Mouse (Mus musculus): ENCODE results near the gene Morc3. TPM values are rescaled to one million over a fixed set of nuclear protein-coding genes. Genes with fewer than 3 reads are reported as not detected.

The Morc3 gene
- total and polyA plus RNA-seq, 2 experiments from 2014 or later: 14.7 to 35.5 TPM

GRCm38 (mm10) chr16:93832451-93833276 is 743 bp downstream of the Morc3 start:
- Histone ChIP-seq H3K27me3 (ENCODE audit: control insufficient read depth, insufficient read depth, low read length) (no peaks in the 10 kb centered on the region), H3K4me2 (ENCODE audit: low read depth, low read length) (peak overlapping the region; percentile 92), H3K9me3 (replicated peaks; ENCODE audit: control insufficient read depth, low read length) (no peaks in the 10 kb centered on the region), H3K4me1 (ENCODE audit: control insufficient read depth, insufficient read depth) (peaks cover 15% of the 10 kb centered on the region), H3K9ac (replicated peaks; ENCODE audit: low read depth, low read length) (peak overlapping the region; percentile 95), H3K4me3 (ENCODE audit: low read depth, low read length) (peak overlapping the region; percentile 78), H3K27ac (ENCODE audit: low read depth) (peak overlapping the region; percentile 98), H3K36me3 (replicated peaks; ENCODE audit: control insufficient read depth, insufficient read depth, low read length) (no peaks in the 10 kb centered on the region)
- WGBS: under 1% methylated on average over 62 of the region's 69 CpGs
- ATAC-seq (ENCODE audit: insufficient read depth, low read depth): peak; percentile 57
- TF ChIP-seq EP300 (IDR thresholded peaks at IDR 0.05; ENCODE audit: low read depth) (no peak), CTCF (IDR thresholded peaks at IDR 0.05; ENCODE audit: low read depth) (no peak)
- peak; percentile 25 for DNase-seq (ENCODE audit: low spot score)

GRCm38 (mm10) chr16:93833551-93833950 is 1.6 kb downstream of the Morc3 start:
- Histone ChIP-seq H3K4me1 (ENCODE audit: control insufficient read depth, insufficient read depth) (peaks cover 15% of the 10 kb centered on the region), H3K36me3 (replicated peaks; ENCODE audit: control insufficient read depth, insufficient read depth, low read length) (no peaks in the 10 kb centered on the region), H3K27ac (ENCODE audit: low read depth) (peak overlapping the region; percentile 46; the same call in 1 of the 2 replicates), H3K9me3 (replicated peaks; ENCODE audit: control insufficient read depth, low read length) (no peaks in the 10 kb centered on the region), H3K4me2 (ENCODE audit: low read depth, low read length) (peak overlapping the region; percentile 92), H3K9ac (replicated peaks; ENCODE audit: low read depth, low read length) (no peak overlapping the region), H3K4me3 (ENCODE audit: low read depth, low read length) (peak overlapping the region; percentile 78; the same call in 1 of the 2 replicates), H3K27me3 (ENCODE audit: control insufficient read depth, insufficient read depth, low read length) (no peaks in the 10 kb centered on the region)
- TF ChIP-seq EP300 (IDR thresholded peaks at IDR 0.05; ENCODE audit: low read depth) (no peak), CTCF (IDR thresholded peaks at IDR 0.05; ENCODE audit: low read depth) (no peak)
- WGBS: 94% methylated on average over 6 of the region's 6 CpGs
- ATAC-seq (ENCODE audit: insufficient read depth, low read depth) (no peak), DNase-seq (ENCODE audit: low spot score) (no peak)

GRCm38 (mm10) chr16:93834076-93834475 is 2.2 kb downstream of the Morc3 start:
- Histone ChIP-seq H3K27me3 (ENCODE audit: control insufficient read depth, insufficient read depth, low read length) (no peaks in the 10 kb centered on the region), H3K4me3 (ENCODE audit: low read depth, low read length) (no peak overlapping the region), H3K4me2 (ENCODE audit: low read depth, low read length) (no peak overlapping the region), H3K27ac (ENCODE audit: low read depth) (peak overlapping the region; percentile 46; the same call in 1 of the 2 replicates), H3K9ac (replicated peaks; ENCODE audit: low read depth, low read length) (no peak overlapping the region), H3K4me1 (ENCODE audit: control insufficient read depth, insufficient read depth) (peaks cover 15% of the 10 kb centered on the region), H3K9me3 (replicated peaks; ENCODE audit: control insufficient read depth, low read length) (0 out of 2 replicates have a peak, but pooled peaks cover 3% of the 10 kb centered on the region), H3K36me3 (replicated peaks; ENCODE audit: control insufficient read depth, insufficient read depth, low read length) (no peaks in the 10 kb centered on the region)
- TF ChIP-seq EP300 (IDR thresholded peaks at IDR 0.05; ENCODE audit: low read depth): no peak
- no peak for TF ChIP-seq CTCF (IDR thresholded peaks at IDR 0.05; ENCODE audit: low read depth)
- 47% methylated on average over 2 of the region's 2 CpGs for WGBS
- no peak for ATAC-seq (ENCODE audit: insufficient read depth, low read depth)
- DNase-seq (ENCODE audit: low spot score): no peak

- Histone ChIP-seq H3K4me2 (ENCODE audit: low read depth, low read length) (no peak overlapping the region), H3K9me3 (replicated peaks; ENCODE audit: control insufficient read depth, low read length) (0 out of 2 replicates have a peak, but pooled peaks cover 5% of the 10 kb centered on the region), H3K4me3 (ENCODE audit: low read depth, low read length) (no peak overlapping the region), H3K36me3 (replicated peaks; ENCODE audit: control insufficient read depth, insufficient read depth, low read length) (peaks cover 6% of the 10 kb centered on the region; the same call in 1 of the 2 replicates), H3K9ac (replicated peaks; ENCODE audit: low read depth, low read length) (no peak overlapping the region), H3K27ac (ENCODE audit: low read depth) (no peak overlapping the region), H3K4me1 (ENCODE audit: control insufficient read depth, insufficient read depth) (peaks cover 8% of the 10 kb centered on the region), H3K27me3 (ENCODE audit: control insufficient read depth, insufficient read depth, low read length) (no peaks in the 10 kb centered on the region)
- WGBS: 85% methylated on average over 1 of the region's 1 CpGs
- no peak for DNase-seq (ENCODE audit: low spot score)
- no peak for TF ChIP-seq EP300 (IDR thresholded peaks at IDR 0.05; ENCODE audit: low read depth)
- TF ChIP-seq CTCF (IDR thresholded peaks at IDR 0.05; ENCODE audit: low read depth): no peak
- ATAC-seq (ENCODE audit: insufficient read depth, low read depth): no peak
Measured at GRCm38 (mm10) chr16:93839049-93839448, 7.1 kb downstream of the Morc3 start.

- ATAC-seq (ENCODE audit: insufficient read depth, low read depth): no peak
- H3K27ac ChIP-seq (ENCODE audit: low read depth): no peak overlapping the region
- H3K4me1 ChIP-seq (ENCODE audit: control insufficient read depth, insufficient read depth): no peaks in the 10 kb centered on the region
- H3K9ac ChIP-seq (replicated peaks; ENCODE audit: low read depth, low read length): no peak overlapping the region
- H3K36me3 ChIP-seq (replicated peaks; ENCODE audit: control insufficient read depth, insufficient read depth, low read length): peaks cover 61% of the 10 kb centered on the region
- no peaks in the 10 kb centered on the region for H3K27me3 ChIP-seq (ENCODE audit: control insufficient read depth, insufficient read depth, low read length)
- no peak for DNase-seq (ENCODE audit: low spot score)
- no peak overlapping the region for H3K4me2 ChIP-seq (ENCODE audit: low read depth, low read length)
- no peaks in the 10 kb centered on the region for H3K9me3 ChIP-seq (replicated peaks; ENCODE audit: control insufficient read depth, low read length)
- H3K4me3 ChIP-seq (ENCODE audit: low read depth, low read length): no peak overlapping the region
- 95% methylated on average over 3 of the region's 3 CpGs for WGBS
- TF ChIP-seq CTCF (IDR thresholded peaks at IDR 0.05; ENCODE audit: low read depth): no peak
Measured at GRCm38 (mm10) chr16:93850527-93850926, 18.6 kb downstream of the Morc3 start.
